In the genomic region with DNA sequence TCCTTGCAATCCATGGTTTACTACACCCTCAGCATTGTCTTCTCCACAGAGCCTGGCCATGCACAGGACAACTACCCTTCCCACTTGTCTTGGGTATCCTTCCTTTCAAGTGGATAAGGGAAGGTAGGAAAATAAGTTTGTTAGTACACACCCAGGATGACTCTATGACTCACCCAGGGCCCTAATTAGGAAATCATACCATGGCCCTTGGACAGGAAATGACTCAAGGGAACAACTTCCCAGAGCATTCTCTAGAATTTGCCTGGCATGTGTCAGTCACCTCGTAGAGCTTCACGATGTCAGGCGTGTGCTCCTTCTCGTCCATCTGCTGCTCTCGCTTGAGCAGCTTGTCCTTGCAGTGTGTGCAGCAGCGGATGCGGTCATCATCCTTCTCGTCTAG, we compare ENCODE assay signal across 28 mouse cellular contexts. TPM values are rescaled to one million over a fixed set of nuclear protein-coding genes. Genes with fewer than 3 reads are reported as not detected.
DNase-seq lines count a peak whose midpoint lies in the region; ATAC-seq and TF ChIP-seq lines count a peak whose summit lies in the region.
"Had no signal": no experiment of that assay in that cellular context is flagged by ENCODE, and none has a peak within 500 bp of the region (broad histone marks: within the 10 kb centered on the region; RNA-seq: fewer than 3 reads in every experiment).

No protein-coding gene starts in this region.

- peak overlapping the region; percentile 36 for H3K27ac ChIP-seq in bone marrow macrophage, adult 2 months (ENCODE audit: insufficient read depth, low read depth, low read length)
- no peak overlapping the region for H3K27ac ChIP-seq in liver, embryonic 11.5 days (ENCODE audit: low read depth, low read length)
- H3K27ac ChIP-seq: embryonic facial prominence, embryonic 12.5 days; gastrocnemius, adult 2 months; kidney, postnatal 0 days; liver, embryonic 15.5 days; lung, embryonic 15.5 days; midbrain, embryonic 12.5 days; neural tube, embryonic 13.5 days had no signal

- H3K36me3 ChIP-seq in megakaryocyte, embryonic 14.5 days (replicated peaks; ENCODE audit: low read length), result peaks cover 88% of the 10 kb centered on the region
- peaks cover 23% of the 10 kb centered on the region; the same call in 1 of the 2 replicates for H3K36me3 ChIP-seq in liver, embryonic 11.5 days (ENCODE audit: control insufficient read depth, insufficient read depth, low read length)

- no peak overlapping the region for H3K4me3 ChIP-seq in bone marrow macrophage, adult 2 months (ENCODE audit: insufficient read depth, low read length)
- H3K4me3 ChIP-seq in megakaryocyte, embryonic 14.5 days (replicated peaks), result peak overlapping the region; percentile 73
- H3K4me3 ChIP-seq in liver, embryonic 11.5 days (ENCODE audit: low read depth, low read length), result no peak overlapping the region
- H3K4me3 ChIP-seq: embryonic facial prominence, embryonic 12.5 days; gastrocnemius, adult 2 months; liver, embryonic 15.5 days; lung, embryonic 15.5 days; midbrain, embryonic 12.5 days; neural tube, embryonic 13.5 days had no signal

- TF ChIP-seq POLR2A in bone marrow macrophage, adult 2 months (IDR thresholded peaks at IDR 0.05; ENCODE audit: borderline replicate concordance, low read depth, low read length), result no peak

- peaks cover 24% of the 10 kb centered on the region for H3K4me1 ChIP-seq in bone marrow macrophage, adult 2 months (ENCODE audit: control insufficient read depth, insufficient read depth, low read length)
- peaks cover 24% of the 10 kb centered on the region for H3K4me1 ChIP-seq in megakaryocyte, embryonic 14.5 days
- H3K4me1 ChIP-seq in liver, embryonic 11.5 days (replicated peaks; ENCODE audit: control insufficient read depth, insufficient read depth, low read length), result no peaks in the 10 kb centered on the region
- H3K4me1 ChIP-seq: embryonic facial prominence, embryonic 12.5 days; liver, embryonic 15.5 days; lung, embryonic 15.5 days; midbrain, embryonic 12.5 days; neural tube, embryonic 13.5 days had no signal

- H3K9me3 ChIP-seq in megakaryocyte, embryonic 14.5 days, result no peaks in the 10 kb centered on the region
- no peaks in the 10 kb centered on the region for H3K9me3 ChIP-seq in liver, embryonic 11.5 days (ENCODE audit: control insufficient read depth, low read length)
- H3K9me3 ChIP-seq: embryonic facial prominence, embryonic 12.5 days; liver, embryonic 15.5 days; lung, embryonic 15.5 days; midbrain, embryonic 12.5 days; neural tube, embryonic 13.5 days had no signal

- no peak overlapping the region for H3K4me2 ChIP-seq in liver, embryonic 11.5 days
- H3K4me2 ChIP-seq: embryonic facial prominence, embryonic 12.5 days; liver, embryonic 15.5 days; lung, embryonic 15.5 days; midbrain, embryonic 12.5 days; neural tube, embryonic 13.5 days had no signal

- ATAC-seq in liver, embryonic 11.5 days (replicated peaks; ENCODE audit: low FRiP score), result no peak
- ATAC-seq: activated CD4-positive, CD25-positive, alpha-beta regulatory T cell, adult 4 months; forebrain, embryonic 14.5 days; hindbrain, embryonic 16.5 days had no signal

- DNase-seq in 3T3-L1 (ENCODE audit: low read depth, low spot score) (peak; percentile 55), 416B (ENCODE audit: low read depth) (peak; percentile 67)
- no peak for DNase-seq in liver, embryonic 11.5 days (ENCODE audit: low spot score)
- no peak for DNase-seq in adrenal gland, postnatal 25 days
- DNase-seq: adrenal gland, adult 2 months; cerebellum, adult 11 months; cerebellum, adult 9-10 months; embryo, embryonic 11 days; gastrocnemius, adult 2 months; kidney, adult 8-10 months; kidney, postnatal 4 days; layer of hippocampus, postnatal 36 days; liver had no signal

- H3K9ac ChIP-seq in liver, embryonic 11.5 days (ENCODE audit: low read depth, low read length), result no peak overlapping the region
- H3K9ac ChIP-seq: embryonic facial prominence, embryonic 12.5 days; liver, embryonic 15.5 days; lung, embryonic 15.5 days; midbrain, embryonic 12.5 days; neural tube, embryonic 13.5 days had no signal

- no peak for TF ChIP-seq CTCF in bone marrow macrophage, adult 2 months (IDR thresholded peaks at IDR 0.05; ENCODE audit: low read depth, low read length)

- WGBS in liver, embryonic 11.5 days, result 88% methylated on average over 8 of the region's 8 CpGs

- H3K27me3 ChIP-seq in megakaryocyte, embryonic 14.5 days (replicated peaks), result no peaks in the 10 kb centered on the region
- no peaks in the 10 kb centered on the region for H3K27me3 ChIP-seq in liver, embryonic 11.5 days (replicated peaks; ENCODE audit: control insufficient read depth, insufficient read depth, low read length)
- H3K27me3 ChIP-seq: embryonic facial prominence, embryonic 12.5 days; liver, embryonic 15.5 days; lung, embryonic 15.5 days; midbrain, embryonic 12.5 days; neural tube, embryonic 13.5 days had no signal

RNA-seq across cellular contexts. Expression of a gene that starts 15.3 kb away (rescaled TPM):
- polyA plus RNA-seq in bone marrow macrophage, adult 2 months (2012; ENCODE audit: insufficient read depth, insufficient read length, missing spikeins), result 13.2 and 17.0 TPM in 2 replicates
- polyA plus RNA-seq in megakaryocyte, embryonic 14.5 days (2012; ENCODE audit: insufficient read depth, low replicate concordance), result 1.3 and 2.2 TPM in 2 replicates
- 12.7 and 13.1 TPM in 2 replicates for polyA plus RNA-seq in liver, embryonic 11.5 days (2014; fragmentation: Nextera tagmentation; extraction: Ambion mirVana)
- total RNA-seq in adrenal gland, postnatal 25 days (2021), result 16.5 and 19.9 TPM in 2 replicates

RNA-seq across cellular contexts. Expression of a gene that starts 15.6 kb away (rescaled TPM):
- 48.5 and 58.0 TPM in 2 replicates for polyA plus RNA-seq in bone marrow macrophage, adult 2 months (2012; ENCODE audit: insufficient read depth, insufficient read length, missing spikeins)
- 17.4 TPM in 1 of 2 replicates, not detected in the other for polyA plus RNA-seq in megakaryocyte, embryonic 14.5 days (2012; ENCODE audit: insufficient read depth, low replicate concordance)
- 111 and 114 TPM in 2 replicates for polyA plus RNA-seq in liver, embryonic 11.5 days (2014; fragmentation: Nextera tagmentation; extraction: Ambion mirVana)
- 48.5 and 55.5 TPM in 2 replicates for total RNA-seq in adrenal gland, postnatal 25 days (2021)

RNA-seq across cellular contexts. Expression of a gene that starts 45.0 kb away (rescaled TPM):
- not detected in 2 replicates for polyA plus RNA-seq in bone marrow macrophage, adult 2 months (2012; ENCODE audit: insufficient read depth, insufficient read length, missing spikeins)
- polyA plus RNA-seq in megakaryocyte, embryonic 14.5 days (2012; ENCODE audit: insufficient read depth, low replicate concordance), result not detected in 2 replicates
- not detected in 2 replicates for polyA plus RNA-seq in liver, embryonic 11.5 days (2014; fragmentation: Nextera tagmentation; extraction: Ambion mirVana)
- total RNA-seq in adrenal gland, postnatal 25 days (2021), result not detected in 2 replicates
- total RNA-seq: adrenal gland, adult 2 months; gastrocnemius, adult 2 months; gastrocnemius, postnatal 4 days; heart, postnatal 25 days; MEL had no signal
- polyA plus RNA-seq: activated CD4-positive, CD25-positive, alpha-beta regulatory T cell, adult 4 months; adrenal gland, adult 2 months; limb, embryonic 11.5 days; liver, embryonic 15.5 days had no signal

Comparison
In these comparisons a context has a peak if more than half of its experiments do, and no peak if none do; other contexts are left out.
1. DNase-seq: peak in 3T3-L1 (single experiment) and 416B (single experiment); none in liver, embryonic 11.5 days (single experiment) and adrenal gland, postnatal 25 days (single experiment).